Mouse (Mus musculus) ES-Bruce4 (cell line): ENCODE results near the gene Fgfr2.

Experiments
- CTCF ChIP-seq: IDR thresholded peaks from one replicate; pipeline ENCODE4 v1.8.1; 2011; ENCODE audit warnings: low read depth, low read length
- EP300 ChIP-seq: IDR thresholded peaks from 2 replicates; pipeline ENCODE4 v1.6.1; 2011; ENCODE audit warnings: low read depth, low read length; ENCODE audit not compliant: insufficient read depth
- POLR2A ChIP-seq: IDR thresholded peaks from one replicate; pipeline ENCODE4 v1.8.1; 2011; ENCODE audit warnings: low read length; ENCODE audit not compliant: insufficient read depth

GRCm38 (mm10) chr7:132604720-132605119 lies 518.4 kb downstream of the Fgfr2 start:
- no peak for TF ChIP-seq EP300
- no peak for TF ChIP-seq POLR2A
- TF ChIP-seq CTCF: no peak
